Mouse (Mus musculus): ENCODE data around the gene S100a8. TPM values are rescaled to one million over a fixed set of nuclear protein-coding genes. Genes with fewer than 3 reads are reported as not detected.

The S100a8 gene
- polyA plus RNA-seq, 1 experiment from 2014 or later = 6.7 TPM

DNA sequence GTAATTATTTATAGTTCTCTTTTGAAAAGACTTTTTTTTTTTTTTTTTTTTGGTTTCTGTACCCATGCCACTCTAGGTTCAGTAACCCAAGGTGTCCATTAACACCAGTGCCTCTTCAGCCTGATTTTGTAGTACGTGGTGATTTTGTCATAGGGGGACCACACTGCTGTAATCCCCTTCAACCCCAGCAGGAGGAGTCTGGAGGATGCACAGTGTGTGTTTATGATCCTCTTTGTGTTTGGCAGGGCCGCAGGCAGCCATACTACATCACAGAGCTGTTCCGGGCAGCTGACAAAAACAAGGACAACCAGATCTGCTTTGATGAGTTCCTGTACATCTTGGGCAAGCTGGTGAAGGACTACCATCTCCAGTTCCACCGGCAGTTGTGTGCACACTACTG lies 11.4 kb upstream of the S100a8 start:
- Histone ChIP-seq H3K27ac (ENCODE audit: low read depth, low read length) (no peak overlapping the region), H3K36me3 (ENCODE audit: control insufficient read depth, insufficient read depth, low read length) (no peaks in the 10 kb centered on the region), H3K4me1 (ENCODE audit: control insufficient read depth, insufficient read depth, low read depth, low read length) (no peaks in the 10 kb centered on the region), H3K27me3 (replicated peaks; ENCODE audit: control insufficient read depth, insufficient read depth, low read length) (peaks cover 2% of the 10 kb centered on the region; the same call in 1 of the 2 replicates), H3K9me3 (ENCODE audit: control insufficient read depth, low read length) (no peaks in the 10 kb centered on the region), H3K9ac (ENCODE audit: low read depth, low read length) (no peak overlapping the region), H3K4me3 (ENCODE audit: low read length) (no peak overlapping the region), H3K4me2 (ENCODE audit: low read length) (no peak overlapping the region)
- no peak for ATAC-seq
- WGBS = 71% methylated on average over 4 of the region's 4 CpGs

- no peak overlapping the region for H3K27ac ChIP-seq (ENCODE audit: low read depth, low read length)
- H3K27me3 ChIP-seq (replicated peaks; ENCODE audit: control insufficient read depth, insufficient read depth, low read length) = no peaks in the 10 kb centered on the region
- no peak overlapping the region for H3K4me3 ChIP-seq (ENCODE audit: low read length)
- no peaks in the 10 kb centered on the region for H3K9me3 ChIP-seq (ENCODE audit: control insufficient read depth, low read length)
- no peaks in the 10 kb centered on the region for H3K36me3 ChIP-seq (ENCODE audit: control insufficient read depth, insufficient read depth, low read length)
- H3K4me2 ChIP-seq (ENCODE audit: low read length) = no peak overlapping the region
- no peak overlapping the region for H3K9ac ChIP-seq (ENCODE audit: low read depth, low read length)
- ATAC-seq = no peak
- H3K4me1 ChIP-seq (ENCODE audit: control insufficient read depth, insufficient read depth, low read depth, low read length) = no peaks in the 10 kb centered on the region
Measured at GRCm38 (mm10) chr3:90659364-90660044, 9.3 kb upstream of the S100a8 start.

DNA sequence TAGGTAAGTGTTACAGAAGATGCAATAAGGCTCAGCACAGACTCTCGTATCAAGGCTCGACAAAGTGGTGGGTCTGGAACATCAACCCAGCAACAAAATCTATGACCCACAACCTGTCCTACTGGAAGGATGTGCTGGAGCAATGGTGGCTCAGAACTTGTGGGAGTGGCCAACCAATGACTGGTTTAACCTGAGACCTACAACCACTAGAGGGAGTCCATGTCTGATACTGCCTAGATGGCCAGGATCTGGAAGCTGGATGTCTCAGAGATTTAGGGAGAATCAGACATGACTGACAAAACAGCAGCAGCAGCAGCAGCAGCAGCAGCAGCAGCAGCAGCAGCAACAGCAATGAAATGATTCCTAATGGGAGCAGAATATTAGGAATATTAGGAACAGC lies 4.6 kb upstream of the S100a8 start:
- Histone ChIP-seq H3K9me3 (ENCODE audit: control insufficient read depth, low read length) (no peaks in the 10 kb centered on the region), H3K4me1 (ENCODE audit: control insufficient read depth, insufficient read depth, low read depth, low read length) (no peaks in the 10 kb centered on the region), H3K4me3 (ENCODE audit: low read length) (no peak overlapping the region), H3K4me2 (ENCODE audit: low read length) (no peak overlapping the region), H3K36me3 (ENCODE audit: control insufficient read depth, insufficient read depth, low read length) (no peaks in the 10 kb centered on the region), H3K27me3 (replicated peaks; ENCODE audit: control insufficient read depth, insufficient read depth, low read length) (no peaks in the 10 kb centered on the region), H3K27ac (ENCODE audit: low read depth, low read length) (no peak overlapping the region), H3K9ac (ENCODE audit: low read depth, low read length) (no peak overlapping the region)
- WGBS = 83% methylated on average over 2 of the region's 2 CpGs
- ATAC-seq = no peak

- Histone ChIP-seq H3K4me1 (ENCODE audit: control insufficient read depth, insufficient read depth, low read depth, low read length) (no peaks in the 10 kb centered on the region), H3K27ac (ENCODE audit: low read depth, low read length) (no peak overlapping the region), H3K4me2 (ENCODE audit: low read length) (no peak overlapping the region), H3K27me3 (replicated peaks; ENCODE audit: control insufficient read depth, insufficient read depth, low read length) (no peaks in the 10 kb centered on the region), H3K4me3 (ENCODE audit: low read length) (no peak overlapping the region), H3K9ac (ENCODE audit: low read depth, low read length) (no peak overlapping the region), H3K9me3 (ENCODE audit: control insufficient read depth, low read length) (no peaks in the 10 kb centered on the region), H3K36me3 (ENCODE audit: control insufficient read depth, insufficient read depth, low read length) (no peaks in the 10 kb centered on the region)
- 58% methylated on average over 3 of the region's 3 CpGs for WGBS
- no peak for ATAC-seq
Measured at GRCm38 (mm10) chr3:90678656-90679055, 9.9 kb downstream of the S100a8 start.

DNA sequence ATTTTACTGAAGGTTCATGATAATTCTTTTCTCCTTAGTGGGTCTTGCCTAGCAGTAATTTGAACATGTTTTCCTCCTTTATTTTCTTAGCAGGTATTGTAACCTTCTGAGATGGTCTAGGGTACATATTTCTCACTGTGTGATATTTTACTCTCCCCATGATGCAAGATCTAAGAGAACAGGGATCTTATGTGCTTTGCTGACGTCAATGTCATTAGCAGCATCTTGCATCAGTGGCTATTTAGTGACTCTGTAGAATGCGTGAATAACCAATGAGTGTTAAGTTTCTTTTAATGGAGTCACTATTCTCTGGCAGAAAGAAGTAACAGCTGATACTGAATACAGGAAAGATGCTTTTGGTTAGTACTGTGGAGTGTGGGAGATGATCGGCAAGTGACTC lies 15.2 kb downstream of the S100a8 start:
- Histone ChIP-seq H3K27ac (ENCODE audit: low read depth, low read length) (no peak overlapping the region), H3K4me3 (ENCODE audit: low read length) (no peak overlapping the region), H3K36me3 (ENCODE audit: control insufficient read depth, insufficient read depth, low read length) (no peaks in the 10 kb centered on the region), H3K27me3 (replicated peaks; ENCODE audit: control insufficient read depth, insufficient read depth, low read length) (no peaks in the 10 kb centered on the region), H3K9ac (ENCODE audit: low read depth, low read length) (no peak overlapping the region), H3K4me2 (ENCODE audit: low read length) (no peak overlapping the region), H3K9me3 (ENCODE audit: control insufficient read depth, low read length) (no peaks in the 10 kb centered on the region), H3K4me1 (ENCODE audit: control insufficient read depth, insufficient read depth, low read depth, low read length) (no peaks in the 10 kb centered on the region)
- 88% methylated on average over 3 of the region's 3 CpGs for WGBS
- ATAC-seq = no peak

GRCm38 (mm10) chr3:90686835-90687234 lies 18.1 kb downstream of the S100a8 start:
- H3K4me2 ChIP-seq (ENCODE audit: low read length) = no peak overlapping the region
- no peaks in the 10 kb centered on the region for H3K27me3 ChIP-seq (replicated peaks; ENCODE audit: control insufficient read depth, insufficient read depth, low read length)
- no peaks in the 10 kb centered on the region for H3K9me3 ChIP-seq (ENCODE audit: control insufficient read depth, low read length)
- no peaks in the 10 kb centered on the region for H3K36me3 ChIP-seq (ENCODE audit: control insufficient read depth, insufficient read depth, low read length)
- H3K4me3 ChIP-seq (ENCODE audit: low read length) = no peak overlapping the region
- no peak overlapping the region for H3K9ac ChIP-seq (ENCODE audit: low read depth, low read length)
- H3K4me1 ChIP-seq (ENCODE audit: control insufficient read depth, insufficient read depth, low read depth, low read length) = no peaks in the 10 kb centered on the region
- H3K27ac ChIP-seq (ENCODE audit: low read depth, low read length) = no peak overlapping the region
- ATAC-seq = no peak
- 93% methylated on average over 2 of the region's 2 CpGs for whole genome bisulfite sequencing

- no peaks in the 10 kb centered on the region for H3K27me3 ChIP-seq (replicated peaks; ENCODE audit: control insufficient read depth, insufficient read depth, low read length)
- no peak overlapping the region for H3K4me2 ChIP-seq (ENCODE audit: low read length)
- no peak overlapping the region for H3K9ac ChIP-seq (ENCODE audit: low read depth, low read length)
- H3K27ac ChIP-seq (ENCODE audit: low read depth, low read length) = no peak overlapping the region
- no peaks in the 10 kb centered on the region for H3K4me1 ChIP-seq (ENCODE audit: control insufficient read depth, insufficient read depth, low read depth, low read length)
- H3K36me3 ChIP-seq (ENCODE audit: control insufficient read depth, insufficient read depth, low read length) = no peaks in the 10 kb centered on the region
- 83% methylated on average over 2 of the region's 2 CpGs for WGBS
- ATAC-seq = no peak
- no peak overlapping the region for H3K4me3 ChIP-seq (ENCODE audit: low read length)
- H3K9me3 ChIP-seq (ENCODE audit: control insufficient read depth, low read length) = no peaks in the 10 kb centered on the region
Measured at GRCm38 (mm10) chr3:90693496-90693895, 24.7 kb downstream of the S100a8 start.

DNA sequence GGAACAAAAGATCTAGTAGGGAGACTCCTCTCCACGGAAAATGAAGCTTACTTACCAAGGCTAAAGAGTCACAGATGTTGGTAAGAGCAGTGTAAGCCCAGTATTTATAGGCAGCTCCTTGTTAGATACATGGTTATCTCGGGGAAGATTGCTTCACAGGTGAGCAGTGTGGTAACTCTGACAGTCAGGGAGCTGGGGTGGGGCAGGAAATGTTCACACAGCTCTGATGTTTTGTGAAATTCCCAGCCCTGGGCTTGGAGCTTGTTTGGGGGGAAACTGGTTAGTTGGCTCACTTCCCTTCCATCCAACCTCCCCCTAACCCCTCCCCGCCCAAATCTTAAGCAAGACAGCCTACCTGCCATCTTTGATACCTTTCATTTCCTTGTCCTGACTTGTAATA lies 26.8 kb downstream of the S100a8 start, which contains the start of gene S100a9:
TSS of gene S100a9 (minus strand) at position 109 of the 400 bp plus-strand sequence.
- Histone ChIP-seq H3K27me3 (replicated peaks; ENCODE audit: control insufficient read depth, insufficient read depth, low read length) (no peaks in the 10 kb centered on the region), H3K4me1 (ENCODE audit: control insufficient read depth, insufficient read depth, low read depth, low read length) (no peaks in the 10 kb centered on the region), H3K27ac (ENCODE audit: low read depth, low read length) (no peak within 1 kb of the TSS), H3K9me3 (ENCODE audit: control insufficient read depth, low read length) (no peaks in the 10 kb centered on the region), H3K9ac (ENCODE audit: low read depth, low read length) (no peak within 1 kb of the TSS), H3K4me3 (ENCODE audit: low read length) (no peak within 1 kb of the TSS), H3K4me2 (ENCODE audit: low read length) (no peak within 1 kb of the TSS), H3K36me3 (ENCODE audit: control insufficient read depth, insufficient read depth, low read length) (no peaks in the 10 kb centered on the region)
- 70% methylated on average over 3 of the region's 3 CpGs for WGBS
- no peak for ATAC-seq

- H3K4me3 ChIP-seq (ENCODE audit: low read length) = no peak overlapping the region
- no peak overlapping the region for H3K27ac ChIP-seq (ENCODE audit: low read depth, low read length)
- no peaks in the 10 kb centered on the region for H3K9me3 ChIP-seq (ENCODE audit: control insufficient read depth, low read length)
- H3K4me2 ChIP-seq (ENCODE audit: low read length) = no peak overlapping the region
- 82% methylated on average over 2 of the region's 2 CpGs for WGBS
- no peak overlapping the region for H3K9ac ChIP-seq (ENCODE audit: low read depth, low read length)
- H3K4me1 ChIP-seq (ENCODE audit: control insufficient read depth, insufficient read depth, low read depth, low read length) = no peaks in the 10 kb centered on the region
- no peaks in the 10 kb centered on the region for H3K27me3 ChIP-seq (replicated peaks; ENCODE audit: control insufficient read depth, insufficient read depth, low read length)
- H3K36me3 ChIP-seq (ENCODE audit: control insufficient read depth, insufficient read depth, low read length) = no peaks in the 10 kb centered on the region
- ATAC-seq = no peak
Measured at GRCm38 (mm10) chr3:90702244-90702643, 33.5 kb downstream of the S100a8 start.

Data from hindbrain, embryonic 16.5 days (tissue).